Mouse (Mus musculus): ENCODE measurements around the gene Mfsd6l.

Gene Mfsd6l

GRCm38 (mm10) chr11:68555918-68556584 lies at the start of gene Mfsd6l:
Gene Mfsd6l, plus strand, starts transcription at chr11:68556186.
- DNase-seq: no peak

DNA sequence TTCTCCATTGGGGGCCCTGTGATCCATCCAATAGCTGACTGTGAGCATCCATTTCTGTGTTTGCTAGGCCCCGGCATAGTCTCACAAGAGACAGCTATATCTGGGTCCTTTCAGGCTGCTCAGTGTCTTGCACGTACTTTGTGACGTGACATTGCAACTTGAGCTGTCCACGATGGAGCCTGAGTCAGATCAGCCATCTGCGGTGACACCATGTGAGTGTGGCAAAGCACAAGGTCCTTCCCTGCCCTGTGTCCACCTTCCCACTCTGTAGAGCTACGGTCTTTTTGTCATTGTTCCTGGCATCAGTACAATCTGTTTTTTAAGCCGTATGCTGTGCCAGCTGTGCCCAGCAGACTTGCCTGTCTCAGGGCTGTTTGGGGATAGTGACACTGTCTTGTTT lies 48.7 kb upstream of the Mfsd6l start:
- no peak for DNase-seq

GRCm38 (mm10) chr11:68508619-68509018 lies 47.4 kb upstream of the Mfsd6l start:
- no peak for DNase-seq

DNA sequence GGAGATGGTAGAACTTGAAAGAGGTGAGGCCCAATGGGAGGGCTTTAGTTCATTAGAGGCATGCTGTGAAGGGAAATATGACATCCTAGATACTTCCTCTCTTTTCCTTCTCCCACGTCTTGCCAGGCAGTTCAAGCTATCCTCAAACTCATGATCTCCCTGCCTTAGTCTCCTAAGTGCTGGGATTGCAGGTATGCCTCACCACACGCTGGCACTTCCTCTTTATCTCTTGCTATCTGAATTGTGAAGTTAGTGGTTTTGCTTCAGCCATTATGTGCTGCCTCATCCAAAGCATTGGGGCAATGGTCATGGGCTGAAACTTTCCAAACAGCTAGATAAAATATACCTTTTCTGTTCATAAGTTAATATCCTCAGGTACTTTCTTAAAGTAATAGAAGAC lies 46.8 kb upstream of the Mfsd6l start:
- DNase-seq: no peak

DNA sequence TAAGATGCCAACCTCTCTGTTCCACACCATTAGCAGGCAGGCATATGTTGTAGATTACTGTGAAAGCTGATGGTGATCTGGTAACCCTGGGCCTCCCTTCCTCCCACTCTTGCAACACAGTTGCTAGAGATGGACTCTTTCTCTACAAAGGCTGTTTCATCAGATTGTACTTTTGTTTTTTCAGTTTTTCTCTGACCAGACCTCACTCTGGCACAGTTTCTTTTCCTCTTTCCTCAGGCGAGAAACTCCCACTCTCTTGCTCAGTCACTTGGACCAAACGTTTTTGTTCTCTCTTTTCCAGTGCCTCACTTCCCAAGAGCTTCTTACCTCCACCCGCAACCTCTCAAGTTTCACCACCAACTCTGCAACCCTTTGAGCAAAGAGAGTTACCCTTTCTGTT lies 42.0 kb upstream of the Mfsd6l start:
- DNase-seq: no peak

GRCm38 (mm10) chr11:68519362-68519761 lies 36.6 kb upstream of the Mfsd6l start:
- DNase-seq: no peak

GRCm38 (mm10) chr11:68519815-68520214 lies 36.2 kb upstream of the Mfsd6l start:
- peak; percentile 20 to 28 for DNase-seq

DNA sequence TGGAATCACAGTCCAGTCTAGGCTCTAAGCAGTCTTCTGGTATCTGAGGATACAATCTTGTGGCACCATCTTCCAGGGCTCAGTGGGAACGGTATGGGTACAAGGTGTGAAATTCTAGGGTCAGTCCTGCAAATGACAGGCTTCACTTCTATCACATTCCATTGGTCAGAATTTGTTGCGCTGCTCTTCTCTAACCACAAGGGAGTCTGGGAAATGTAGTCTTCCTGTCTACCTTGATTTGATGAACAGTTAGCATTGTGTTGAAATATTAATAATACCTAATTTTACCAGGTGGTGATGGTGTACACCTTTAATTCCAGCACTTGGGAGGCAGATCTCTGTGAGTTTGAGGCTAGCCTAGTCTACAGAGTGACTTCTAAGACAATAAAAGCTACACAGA lies 35.5 kb upstream of the Mfsd6l start:
- no peak for DNase-seq

GRCm38 (mm10) chr11:68521352-68521751 lies 34.6 kb upstream of the Mfsd6l start:
- DNase-seq: peak; percentile 27 to 38

DNA sequence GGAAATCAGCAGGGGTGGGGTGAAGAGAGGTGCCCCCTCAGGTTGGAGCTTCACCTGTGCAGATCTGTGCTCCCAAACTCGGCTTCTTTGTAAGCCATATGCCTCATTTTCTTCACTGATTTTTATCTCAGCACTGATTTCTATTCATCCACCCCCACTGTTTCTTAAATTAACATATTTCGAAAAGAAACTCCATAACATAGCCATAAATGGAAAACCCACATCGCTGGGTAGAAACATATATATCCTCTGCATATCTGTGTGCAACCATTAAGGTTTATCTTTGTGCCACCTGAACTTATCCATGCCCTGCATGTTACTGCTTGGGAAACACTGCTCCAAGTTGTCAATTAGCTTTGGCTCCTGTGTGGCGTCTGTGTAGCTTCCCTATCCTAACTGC lies 29.5 kb upstream of the Mfsd6l start:
- no peak for DNase-seq

DNA sequence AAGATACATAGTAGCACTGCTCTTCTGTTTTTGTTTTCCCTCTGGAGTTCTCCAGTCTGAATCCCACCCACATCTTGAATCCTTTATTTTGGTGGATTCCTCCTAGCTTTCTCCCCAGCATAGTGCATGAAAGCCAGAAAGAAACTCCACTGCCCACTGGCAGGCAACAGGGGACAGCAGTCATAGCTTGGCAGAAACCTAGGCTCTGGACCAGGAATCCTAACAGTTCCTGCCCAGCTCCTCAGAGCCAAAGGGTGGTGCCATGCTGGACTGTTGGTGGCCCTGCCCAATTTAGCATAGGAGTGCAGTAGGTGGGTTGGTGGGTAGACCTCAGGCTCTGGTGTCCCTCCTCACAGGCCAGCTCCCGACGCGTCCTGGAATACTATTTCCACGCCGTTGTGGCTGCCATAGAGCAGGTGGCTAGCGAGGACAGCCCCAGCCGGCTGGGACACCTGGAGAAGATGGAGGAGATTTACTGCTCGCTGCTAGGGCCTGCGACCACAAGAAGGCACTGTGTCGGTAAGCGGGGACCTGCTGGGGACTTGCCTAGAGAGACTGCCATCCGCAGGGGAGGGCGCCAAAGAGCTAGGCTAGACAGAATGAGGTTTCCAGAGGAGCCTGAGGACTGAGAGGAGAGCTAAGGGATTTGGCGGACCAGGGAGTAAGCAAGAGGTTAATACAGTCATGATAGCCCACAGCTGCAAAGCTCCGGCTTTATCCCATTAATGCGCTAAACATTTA lies 24.8 kb upstream of the Mfsd6l start:
- DNase-seq: peak; percentile 28 to 40

- no peak for DNase-seq
These were observed 23.9 kb upstream of the Mfsd6l start for GRCm38 (mm10) chr11:68531941-68532535.

DNA sequence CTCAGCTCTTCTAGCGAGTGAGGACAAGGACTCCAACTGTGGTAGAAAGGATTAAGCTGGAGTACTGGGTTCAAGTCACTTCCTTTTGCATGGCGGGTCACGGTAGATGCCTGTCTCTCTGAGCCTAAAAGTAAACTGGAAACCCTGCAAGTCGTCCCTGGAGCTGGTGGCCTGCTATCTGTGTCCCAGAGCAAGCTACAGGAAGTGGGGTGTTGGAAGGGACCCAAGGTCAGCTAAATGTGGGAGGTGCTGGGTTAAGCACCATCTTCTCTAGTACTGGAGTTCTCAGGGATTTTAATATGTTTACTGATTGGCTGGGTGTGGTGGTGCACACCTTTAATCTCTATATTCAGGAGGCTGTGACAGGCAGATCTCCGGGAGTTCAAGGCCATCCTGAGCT lies 23.2 kb upstream of the Mfsd6l start:
- DNase-seq: no peak

GRCm38 (mm10) chr11:68533971-68534475 lies 22.0 kb upstream of the Mfsd6l start:
- DNase-seq: no peak

GRCm38 (mm10) chr11:68536026-68536425 lies 20.0 kb upstream of the Mfsd6l start:
- DNase-seq: no peak

- no peak for DNase-seq
These were observed 19.5 kb upstream of the Mfsd6l start for GRCm38 (mm10) chr11:68536465-68536864.

GRCm38 (mm10) chr11:68539621-68540020 lies 16.4 kb upstream of the Mfsd6l start:
- DNase-seq: no peak

GRCm38 (mm10) chr11:68544554-68544953 lies 11.4 kb upstream of the Mfsd6l start:
- DNase-seq: no peak

- no peak for DNase-seq
These were observed 10.8 kb upstream of the Mfsd6l start for GRCm38 (mm10) chr11:68545172-68545571.

DNA sequence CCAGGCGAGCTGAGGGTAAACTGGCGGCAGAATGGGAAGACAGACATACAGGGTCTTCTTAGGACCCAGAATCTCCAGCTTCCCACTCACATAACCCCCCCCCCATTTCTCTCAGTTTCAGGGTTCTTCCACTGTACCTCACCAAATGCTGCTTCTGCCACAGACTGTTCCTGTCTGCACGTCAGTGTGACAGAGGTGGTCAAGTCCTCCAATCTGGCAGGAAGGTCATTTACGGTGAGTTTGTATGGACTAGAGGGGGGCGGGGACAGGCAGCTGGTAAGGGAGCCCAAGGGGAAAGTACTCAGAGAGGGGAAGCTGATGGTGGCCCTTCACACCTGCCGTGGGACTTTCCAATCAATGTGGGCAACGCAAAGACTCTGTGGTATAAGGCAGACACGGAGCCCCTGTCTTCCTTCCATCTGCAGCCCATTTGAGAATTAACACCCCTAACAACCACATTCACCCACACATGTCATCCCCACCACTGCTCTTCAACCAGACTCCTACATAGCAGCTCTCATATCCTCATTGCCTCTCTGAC lies 10.2 kb upstream of the Mfsd6l start:
- no peak for DNase-seq

DNA sequence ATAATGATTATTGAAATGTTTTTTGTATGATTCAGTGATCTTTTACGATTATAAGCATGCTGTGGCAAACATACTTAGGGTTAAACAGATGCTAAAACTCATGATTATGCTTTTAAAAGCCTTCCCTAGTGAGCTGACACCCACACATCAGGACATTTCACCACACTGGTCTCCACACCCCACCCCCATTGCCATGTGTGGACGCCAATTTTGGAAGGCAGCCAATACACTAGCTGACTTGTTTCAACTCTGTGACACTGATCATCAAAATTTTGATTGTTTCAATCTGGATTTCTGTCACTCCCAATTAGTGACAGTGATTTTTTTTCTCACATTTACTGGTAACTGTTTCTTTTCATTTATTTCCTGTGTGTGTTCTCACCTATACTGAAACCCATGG lies 8.5 kb upstream of the Mfsd6l start:
- DNase-seq: no peak

- DNase-seq: peak; percentile 50 to 55
These were observed 6.4 kb upstream of the Mfsd6l start for GRCm38 (mm10) chr11:68549597-68549996.

DNA sequence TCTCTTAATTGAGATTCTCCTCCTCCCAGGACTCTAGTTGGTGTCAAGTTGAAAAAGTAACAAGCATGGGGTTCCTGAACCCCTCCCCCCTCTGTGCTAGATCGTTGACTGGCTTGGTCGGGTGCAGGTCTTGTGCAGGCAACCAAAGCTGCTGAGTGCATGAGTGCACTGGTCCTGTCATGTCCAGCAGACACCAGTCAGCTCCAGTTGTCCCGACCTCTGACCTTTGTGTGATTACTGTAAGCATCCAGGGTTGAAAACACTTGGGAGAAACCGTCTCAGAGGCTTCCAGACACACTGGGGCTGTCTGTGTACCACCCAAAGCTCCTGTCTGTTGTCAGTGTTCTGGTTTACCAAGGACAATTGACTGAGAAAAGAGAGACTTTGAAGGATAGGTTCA lies 5.6 kb upstream of the Mfsd6l start:
- DNase-seq: no peak

- DNase-seq: peak; percentile 66 to 69
These were observed 2.0 kb upstream of the Mfsd6l start for GRCm38 (mm10) chr11:68553981-68554471.
